Mouse (Mus musculus): ENCODE results near the gene Fgf12.

The Fgf12 gene

GRCm38 (mm10) chr16:28289689-28290330 is 463.1 kb downstream of the Fgf12 start:
- DNase-seq, result no peak

DNA sequence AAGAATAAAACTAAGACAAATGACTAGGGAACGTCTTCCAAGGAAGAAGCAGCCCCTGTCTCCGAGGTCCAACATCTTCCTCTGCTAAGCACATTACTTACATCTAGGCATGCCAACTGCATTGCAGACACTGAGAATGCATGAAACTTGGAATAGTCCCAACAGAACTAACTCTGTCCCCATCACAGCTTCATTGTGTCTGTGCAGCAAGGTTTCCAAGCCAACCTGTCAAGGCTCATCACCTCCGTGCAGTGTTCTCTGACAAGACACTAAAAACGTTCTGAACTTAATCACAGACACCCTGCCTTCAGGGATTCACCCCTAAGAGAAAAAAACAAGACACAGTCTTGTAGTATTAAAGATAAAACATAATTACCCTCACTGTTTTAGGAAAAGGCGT is 495.0 kb downstream of the Fgf12 start:
- DNase-seq, result no peak

DNA sequence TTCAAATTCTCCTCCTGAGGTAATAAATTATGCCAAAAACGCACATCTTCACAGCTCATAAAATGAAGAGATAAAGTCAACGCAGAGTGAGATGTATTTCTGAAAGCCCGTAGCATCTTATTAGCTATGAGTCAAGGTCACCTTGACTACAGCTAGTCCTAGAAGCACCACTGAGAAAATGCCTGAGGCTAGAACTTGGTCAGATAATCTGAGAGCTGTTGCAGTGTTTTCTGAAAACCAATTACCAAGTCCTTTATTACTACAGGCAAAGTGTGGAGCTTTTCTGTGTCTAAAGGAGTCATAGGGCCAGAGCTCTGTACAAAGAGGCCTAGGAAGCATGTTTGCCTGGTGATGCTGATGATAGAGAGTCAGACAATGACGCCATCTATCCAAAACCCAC is 498.6 kb downstream of the Fgf12 start:
- no peak for DNase-seq

DNA sequence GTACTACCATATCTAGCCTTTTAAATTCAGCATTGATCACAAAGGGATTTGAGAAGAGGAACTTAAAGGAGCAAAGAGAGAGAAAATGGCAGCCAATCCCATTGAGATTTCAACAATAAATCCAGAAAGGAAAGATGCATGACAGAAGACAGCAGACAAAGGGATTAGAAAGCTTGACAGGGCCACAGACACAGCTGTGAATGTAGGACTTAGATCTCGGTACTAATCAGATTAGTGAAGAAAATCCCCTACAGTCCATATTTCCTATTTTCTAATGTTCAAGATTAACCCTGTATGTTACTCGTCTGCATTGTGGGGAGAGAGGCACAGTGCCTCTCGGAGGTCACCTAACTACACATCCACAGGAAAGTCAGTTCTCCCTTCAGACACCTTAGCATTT is 500.9 kb downstream of the Fgf12 start:
- DNase-seq, result no peak

DNA sequence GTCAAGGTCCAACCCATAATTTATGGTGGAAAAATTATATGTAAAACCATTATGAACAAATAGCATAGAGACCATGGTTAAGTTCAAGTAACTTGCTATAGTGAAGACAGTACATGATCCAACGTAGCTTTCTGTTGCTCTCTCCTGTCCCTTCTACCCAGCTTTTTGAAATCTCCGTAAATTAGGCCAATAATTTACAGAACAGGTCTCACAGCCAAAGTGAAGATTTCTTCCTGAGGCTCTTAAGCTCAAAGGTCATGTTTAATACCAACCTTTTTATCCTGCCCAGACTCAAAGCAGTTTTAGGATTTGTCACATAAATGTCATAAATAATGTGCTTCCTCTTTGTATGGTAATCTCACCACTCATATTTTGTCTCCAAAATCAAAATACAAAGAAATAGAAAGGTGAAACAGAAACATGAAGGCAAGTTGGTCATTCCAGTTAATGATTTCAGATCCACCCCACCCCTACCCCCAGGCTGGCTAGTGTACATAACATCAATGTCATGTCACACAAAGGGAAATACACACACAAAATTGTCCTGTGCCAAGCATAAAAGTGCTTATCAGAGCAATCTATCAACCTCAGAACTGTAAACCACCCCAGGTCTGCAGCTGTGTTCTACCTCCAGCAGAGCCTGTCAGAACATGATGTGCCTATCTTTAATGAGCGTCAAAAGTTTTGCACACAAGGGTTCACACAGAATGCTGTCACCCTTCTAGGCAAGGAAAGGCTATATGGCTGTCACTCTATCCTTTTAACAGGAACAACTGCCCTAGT is 509.8 kb downstream of the Fgf12 start:
- no peak for DNase-seq

DNA sequence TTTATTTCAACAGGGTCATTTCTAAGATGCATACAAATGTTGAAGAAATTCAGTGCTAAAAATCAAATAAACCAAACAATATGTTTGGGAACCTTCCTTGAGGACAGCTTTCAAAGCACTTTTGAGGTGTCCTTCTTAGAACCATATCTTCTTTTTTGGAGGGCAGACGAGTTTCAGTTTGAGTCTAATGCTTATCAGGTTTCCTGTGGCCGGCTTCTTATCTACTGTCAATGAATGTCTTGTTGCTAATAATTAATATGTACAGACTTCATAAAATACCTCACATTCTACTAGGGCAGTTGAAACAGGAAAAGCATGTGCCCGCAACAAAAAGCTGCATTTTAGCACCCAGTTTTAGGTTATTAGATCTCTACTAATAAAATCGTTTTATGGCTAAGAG is 513.5 kb downstream of the Fgf12 start:
- DNase-seq, result no peak

- peak; percentile 17 for DNase-seq
These were observed 514.6 kb downstream of the Fgf12 start for GRCm38 (mm10) chr16:28238019-28238868.

DNA sequence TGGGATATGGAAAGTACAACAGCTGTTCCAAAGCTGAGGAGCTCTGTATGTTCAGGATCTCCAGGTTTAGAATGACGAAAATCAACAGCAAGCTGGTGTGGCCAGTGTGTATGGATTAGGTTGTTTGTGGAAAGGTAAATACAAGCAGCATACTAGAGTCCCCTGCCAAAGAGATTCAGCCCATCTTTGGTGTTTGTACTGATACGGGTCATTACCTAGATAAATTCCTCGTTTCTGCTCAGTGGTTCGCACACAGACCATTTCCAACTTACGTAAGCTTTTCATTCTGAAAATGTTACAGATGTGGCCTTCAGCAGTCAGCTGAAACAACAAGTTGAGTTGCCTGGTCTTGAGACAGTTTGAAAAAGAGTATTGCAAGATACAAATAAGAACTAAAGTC is 536.9 kb downstream of the Fgf12 start:
- DNase-seq, result no peak

- no peak for DNase-seq
These were observed 540.5 kb downstream of the Fgf12 start for GRCm38 (mm10) chr16:28212411-28212810.

GRCm38 (mm10) chr16:28156443-28156842 is 596.4 kb downstream of the Fgf12 start:
- no peak for DNase-seq

DNA sequence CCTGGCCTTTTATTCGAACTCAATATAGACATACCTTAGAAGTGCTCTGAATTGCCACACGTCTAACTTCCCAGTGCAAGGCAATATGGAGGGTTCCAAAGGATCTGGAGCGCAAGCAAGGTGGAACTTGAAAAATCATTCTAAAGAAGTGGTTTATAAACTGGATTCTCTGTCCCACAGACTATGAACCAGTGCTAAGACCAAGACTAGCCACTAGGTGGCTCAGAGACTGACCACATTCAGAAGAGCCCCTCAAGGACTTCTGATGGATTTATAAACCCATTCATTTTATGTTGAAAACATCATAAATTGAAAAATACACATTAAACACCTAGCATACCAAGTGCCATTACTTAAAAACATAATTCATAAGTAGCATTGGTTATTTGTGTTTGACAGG is 611.9 kb downstream of the Fgf12 start:
- peak; percentile 8 for DNase-seq

- no peak for DNase-seq
These were observed 625.9 kb downstream of the Fgf12 start for GRCm38 (mm10) chr16:28127006-28127405.

Data from lung, postnatal 14 days (tissue).